Mouse (Mus musculus) ovary, postnatal 14 days (tissue): ENCODE data around the gene Sfxn2.
A peak's percentile ranks its signal among the peaks of the same experiment; 100 is the strongest.
"Not testable (repeated sequence)": the region's sequence is repeated elsewhere in the genome, so short reads cannot be mapped to it uniquely, and the experiment has no call there.

Source experiments
- DNase-seq: peaks from one replicate; pipeline ENCODE4 v3.0.0; 2022; ENCODE audit warnings: low spot score

Sfxn2 gene

GRCm38 (mm10) chr19:46542750-46543149 lies 30.4 kb upstream of the Sfxn2 start:
- DNase-seq, result no peak

GRCm38 (mm10) chr19:46547565-46547964 lies 25.6 kb upstream of the Sfxn2 start:
- no peak for DNase-seq

GRCm38 (mm10) chr19:46548110-46548509 lies 25.1 kb upstream of the Sfxn2 start:
- no peak for DNase-seq

- DNase-seq, result no peak
Measured at GRCm38 (mm10) chr19:46550385-46550784, 22.8 kb upstream of the Sfxn2 start.

GRCm38 (mm10) chr19:46552496-46552895 lies 20.7 kb upstream of the Sfxn2 start:
- DNase-seq, result no peak

- no peak for DNase-seq
Measured at GRCm38 (mm10) chr19:46553541-46553955, 19.6 kb upstream of the Sfxn2 start.

GRCm38 (mm10) chr19:46558009-46558408 lies 15.2 kb upstream of the Sfxn2 start:
- DNase-seq, result no peak

- no peak for DNase-seq
Measured at GRCm38 (mm10) chr19:46558631-46559030, 14.5 kb upstream of the Sfxn2 start.

- peak; percentile 51 for DNase-seq
Measured at GRCm38 (mm10) chr19:46562132-46562531, 11.0 kb upstream of the Sfxn2 start.

GRCm38 (mm10) chr19:46562581-46563515 lies 10.3 kb upstream of the Sfxn2 start:
- no peak for DNase-seq

- DNase-seq, result no peak
Measured at GRCm38 (mm10) chr19:46563603-46564002, 9.6 kb upstream of the Sfxn2 start.

GRCm38 (mm10) chr19:46564043-46564462 lies 9.1 kb upstream of the Sfxn2 start:
- no peak for DNase-seq

- not testable (repeated sequence) for DNase-seq
Measured at GRCm38 (mm10) chr19:46571211-46571877, 1.8 kb upstream of the Sfxn2 start.

GRCm38 (mm10) chr19:46571878-46572244 lies 1.3 kb upstream of the Sfxn2 start:
- no peak for DNase-seq

- no peak for DNase-seq
Measured at GRCm38 (mm10) chr19:46572548-46572947, 617 bp upstream of the Sfxn2 start.

GRCm38 (mm10) chr19:46573990-46574389 lies 825 bp downstream of the Sfxn2 start:
- no peak for DNase-seq

GRCm38 (mm10) chr19:46575196-46575595 lies 2.0 kb downstream of the Sfxn2 start:
- no peak for DNase-seq

- peak; percentile 89 for DNase-seq
Measured at GRCm38 (mm10) chr19:46587823-46588508, 14.8 kb downstream of the Sfxn2 start.

GRCm38 (mm10) chr19:46591575-46591974 lies 18.4 kb downstream of the Sfxn2 start:
- no peak for DNase-seq

GRCm38 (mm10) chr19:46592751-46593439 lies 19.7 kb downstream of the Sfxn2 start:
- DNase-seq, result no peak

- DNase-seq, result no peak
Measured at GRCm38 (mm10) chr19:46598187-46598586, 25.0 kb downstream of the Sfxn2 start.

GRCm38 (mm10) chr19:46598720-46599252 lies 25.6 kb downstream of the Sfxn2 start, which contains the start of gene Wbp1l:
Gene Wbp1l (plus strand): TSS chr19:46599084.
- peak; percentile 92 for DNase-seq
